Mouse (Mus musculus) urinary bladder, postnatal 36 days (tissue): ENCODE data around the gene Map4.

Experiments
- DNase-seq, 2 experiments: peaks; one replicate each; pipeline ENCODE4 v3.0.0; 2022; ENCODE audit warnings: low spot score in 2 of 2, mixed read lengths in 1 of 2

Gene Map4

GRCm38 (mm10) chr9:109997441-109997840 is 66.2 kb downstream of the Map4 start:
- no peak for DNase-seq

DNA sequence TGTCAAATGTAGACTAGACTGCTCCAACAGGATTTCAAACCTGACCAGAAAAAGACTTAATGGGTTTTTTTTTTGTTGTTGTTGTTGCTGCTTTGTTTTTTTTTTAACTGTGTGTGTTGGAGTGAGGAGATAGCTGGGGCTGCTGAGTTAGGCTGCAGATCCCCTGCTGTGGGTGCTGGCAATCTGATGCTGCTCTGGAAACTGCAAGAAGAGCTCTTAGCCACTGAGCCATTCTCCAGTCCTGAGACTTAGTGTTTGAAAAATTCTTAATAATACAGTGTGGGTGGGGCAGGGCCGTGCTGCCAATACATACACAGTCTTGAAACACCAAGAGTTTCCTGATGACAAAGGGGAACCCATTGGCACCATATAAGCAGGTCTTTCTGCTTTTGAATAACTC is 70.7 kb downstream of the Map4 start:
- DNase-seq: no peak

DNA sequence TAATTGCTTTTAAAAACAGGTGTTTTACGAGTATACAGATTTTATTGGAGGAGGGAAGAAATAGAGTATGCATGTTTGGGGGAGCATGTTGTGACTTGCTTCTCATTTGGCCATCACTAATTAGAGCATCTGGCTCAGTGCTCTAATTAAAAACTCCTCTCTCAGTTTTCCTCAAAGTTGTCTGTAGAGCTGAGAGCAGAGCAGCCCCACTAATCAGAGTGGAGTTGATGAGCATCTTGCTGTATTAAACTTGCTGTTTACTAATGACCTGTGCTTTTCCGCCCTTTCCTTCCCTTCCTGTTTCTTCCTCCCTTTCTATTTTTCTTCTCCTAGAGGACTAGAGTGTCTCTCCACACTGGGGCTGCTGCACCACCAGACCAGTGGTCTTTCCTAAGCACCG is 71.2 kb downstream of the Map4 start:
- no peak for DNase-seq

- no peak for DNase-seq
Measured at GRCm38 (mm10) chr9:110019224-110019623, 88.0 kb downstream of the Map4 start.

- DNase-seq: no peak
Measured at GRCm38 (mm10) chr9:110020405-110020804, 89.1 kb downstream of the Map4 start.

- no peak for DNase-seq
Measured at GRCm38 (mm10) chr9:110021463-110021862, 90.2 kb downstream of the Map4 start.

DNA sequence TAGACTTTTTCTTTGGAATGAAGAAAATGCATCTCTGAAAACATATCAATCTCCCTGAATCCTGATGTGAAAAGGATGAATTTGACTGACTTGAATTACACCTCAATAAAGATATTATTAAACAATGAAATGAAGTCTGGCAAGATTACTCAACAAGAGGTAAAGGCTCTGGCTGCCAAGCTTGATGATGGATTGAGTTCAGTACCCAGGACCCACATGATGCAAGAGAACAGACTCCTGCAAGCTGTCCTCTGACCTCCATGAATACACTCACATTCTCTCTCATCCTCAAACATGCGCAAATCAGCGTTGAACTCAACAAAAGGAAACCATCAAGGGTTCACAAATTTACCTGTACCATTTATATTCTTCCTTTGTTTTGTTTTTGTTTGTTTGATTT is 90.9 kb downstream of the Map4 start:
- no peak for DNase-seq

GRCm38 (mm10) chr9:110035091-110035490 is 103.8 kb downstream of the Map4 start:
- no peak for DNase-seq

DNA sequence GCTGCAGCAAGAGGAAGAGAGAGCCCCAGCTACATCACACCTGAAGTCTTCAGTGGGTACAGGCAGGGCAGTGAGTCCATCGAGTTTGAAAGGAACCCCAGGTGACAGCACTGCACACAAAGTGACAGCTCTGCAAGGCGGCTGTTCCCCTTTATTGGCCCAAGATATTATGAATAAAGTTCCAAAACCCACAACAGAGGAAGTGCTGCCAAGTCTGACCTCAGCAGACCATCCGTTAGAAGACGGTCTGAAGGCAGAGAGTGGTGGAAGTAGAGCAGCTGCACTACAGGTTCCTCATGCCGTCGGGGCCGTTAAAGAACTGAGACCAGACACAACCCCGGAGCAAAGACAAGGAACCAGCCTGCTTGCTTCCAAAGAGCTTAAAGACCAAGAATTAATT is 106.6 kb downstream of the Map4 start:
- DNase-seq: no peak

DNA sequence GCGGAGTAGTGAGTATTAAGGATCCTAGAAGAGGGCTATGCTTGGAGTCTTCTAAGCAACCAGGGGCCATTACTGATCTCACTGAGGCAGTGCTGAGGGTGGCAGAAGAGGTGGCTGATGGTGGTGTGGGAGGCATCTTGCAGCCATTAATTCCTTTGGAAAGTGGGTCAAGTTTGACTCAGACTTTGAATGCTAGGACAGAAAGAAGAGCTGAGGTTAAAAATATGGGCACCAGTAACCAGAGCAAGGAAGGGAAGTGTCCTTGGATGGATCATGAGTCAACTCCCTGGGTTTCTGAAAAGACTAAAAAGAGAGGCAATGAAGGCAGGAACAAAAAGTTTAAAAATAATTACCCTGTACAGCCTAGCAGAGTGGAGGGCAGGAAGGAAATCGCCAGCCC is 107.2 kb downstream of the Map4 start:
- no peak for DNase-seq

DNA sequence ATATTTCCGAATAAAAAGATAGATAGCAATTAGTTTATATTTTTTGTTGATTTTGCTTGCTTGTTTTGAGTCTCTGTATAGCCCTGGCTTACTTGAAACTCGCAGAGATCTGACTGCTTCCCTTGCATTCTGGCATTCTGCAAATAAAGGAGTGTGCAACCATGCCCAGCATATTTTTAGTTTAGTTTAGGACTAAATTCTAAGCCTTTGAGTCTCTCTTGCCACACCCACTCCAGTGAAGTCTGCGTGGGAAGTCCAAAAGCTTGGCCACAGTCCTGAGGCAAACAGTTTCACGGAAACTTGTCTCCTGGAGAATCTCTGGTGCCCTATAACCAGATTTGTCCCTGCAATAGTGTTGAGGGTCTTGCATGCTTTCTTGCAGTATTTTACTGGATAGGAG is 113.1 kb downstream of the Map4 start:
- no peak for DNase-seq

GRCm38 (mm10) chr9:110045763-110046377 is 114.6 kb downstream of the Map4 start:
- DNase-seq: peak in 1 of 2 experiments; percentile 11

- DNase-seq: no peak
Measured at GRCm38 (mm10) chr9:110047260-110047659, 116.0 kb downstream of the Map4 start.

- DNase-seq: no peak
Measured at GRCm38 (mm10) chr9:110047857-110048256, 116.6 kb downstream of the Map4 start.

GRCm38 (mm10) chr9:110051184-110051583 is 119.9 kb downstream of the Map4 start:
- DNase-seq: no peak

GRCm38 (mm10) chr9:110051869-110052661 is 120.8 kb downstream of the Map4 start:
- DNase-seq: no peak

DNA sequence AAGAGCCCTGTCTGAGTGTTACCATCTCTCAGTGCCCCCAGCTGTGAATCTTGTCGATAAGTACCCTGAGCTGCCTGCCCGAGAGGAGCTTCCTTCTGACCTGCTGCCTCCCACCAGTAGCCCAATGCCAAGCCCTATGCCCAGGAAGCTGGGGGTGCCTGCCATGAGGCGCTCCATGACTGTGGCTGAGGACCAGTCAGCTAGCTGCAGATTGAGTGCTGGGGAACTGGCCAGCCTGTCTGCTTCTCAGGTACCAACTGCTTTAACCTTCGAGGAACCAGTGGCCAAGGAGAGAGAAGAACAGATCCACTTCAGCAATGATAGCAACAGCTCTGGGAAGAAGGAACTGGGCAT is 121.7 kb downstream of the Map4 start:
- DNase-seq: no peak

DNA sequence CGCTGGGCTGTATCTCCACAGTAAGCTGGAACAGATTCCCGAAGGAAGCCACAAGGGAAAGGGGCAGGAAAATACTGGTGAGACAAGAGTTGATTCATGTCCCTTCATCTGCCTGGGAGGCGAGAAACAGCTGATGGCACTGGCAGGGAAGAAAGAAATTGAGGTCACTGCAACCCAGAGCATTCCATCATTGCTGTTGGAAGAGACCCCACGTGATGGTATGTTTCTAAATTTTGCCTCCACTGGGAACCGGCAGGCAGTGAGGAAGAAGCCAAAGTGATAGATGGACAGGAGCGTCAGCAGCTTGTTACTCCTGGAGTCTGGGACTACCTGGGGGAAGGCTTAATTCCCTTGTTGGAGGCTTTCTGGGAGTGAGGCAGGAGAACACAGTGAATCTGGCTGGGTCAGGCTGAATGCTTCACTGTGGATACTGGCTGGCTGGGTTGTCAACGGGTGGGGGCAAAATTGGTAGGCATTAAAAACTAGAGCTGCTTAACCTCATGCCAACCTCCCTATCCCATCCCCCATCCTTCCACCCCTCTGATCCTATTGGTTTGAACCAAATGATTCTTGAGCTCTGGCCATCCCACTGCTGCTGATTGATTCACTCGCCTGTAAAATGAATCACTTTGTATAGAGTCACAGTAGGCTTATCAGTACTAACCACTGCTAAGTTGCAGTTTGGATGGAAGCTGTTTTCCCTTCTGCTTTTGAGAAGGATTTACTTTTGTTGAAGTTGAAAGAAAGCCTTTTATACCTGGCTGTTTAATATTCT is 122.2 kb downstream of the Map4 start:
- no peak for DNase-seq

DNA sequence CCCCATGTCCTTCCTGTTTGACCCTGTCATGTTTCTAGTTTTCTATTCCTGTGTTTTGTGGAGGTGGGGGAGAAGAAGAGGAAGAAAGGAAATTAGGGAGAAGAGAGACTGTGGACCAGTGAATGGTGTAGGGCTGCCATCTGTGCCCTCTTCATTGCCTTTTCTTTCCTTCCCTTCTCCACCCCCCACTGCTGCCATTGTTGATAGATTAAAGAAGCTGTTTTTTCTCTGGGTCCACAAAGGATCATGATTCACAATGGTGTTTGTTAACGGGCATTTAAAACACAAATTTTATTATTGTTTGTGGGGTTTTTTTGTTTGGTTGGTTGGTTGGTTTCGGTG is 122.8 kb downstream of the Map4 start:
- no peak for DNase-seq

GRCm38 (mm10) chr9:110054781-110055180 is 123.5 kb downstream of the Map4 start:
- no peak for DNase-seq

DNA sequence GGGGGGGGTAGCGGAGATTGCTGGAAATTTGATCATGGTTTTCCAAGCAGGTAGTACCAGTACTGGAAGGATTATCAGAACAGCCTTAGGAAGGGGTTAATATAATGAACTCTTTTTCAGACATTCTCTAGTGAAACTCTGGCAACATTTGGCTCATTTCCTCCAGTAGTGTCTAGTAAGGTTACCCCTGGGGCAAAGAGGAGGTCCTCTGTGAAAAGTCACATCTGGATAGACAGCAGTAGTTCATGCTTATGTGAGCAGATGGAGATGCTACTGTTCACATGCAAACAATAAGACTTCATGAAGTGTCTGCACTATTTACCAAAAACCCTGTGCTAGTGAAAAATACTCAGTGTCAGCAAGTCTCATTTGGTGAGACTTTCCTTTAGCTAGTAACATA is 125.9 kb downstream of the Map4 start:
- no peak for DNase-seq

DNA sequence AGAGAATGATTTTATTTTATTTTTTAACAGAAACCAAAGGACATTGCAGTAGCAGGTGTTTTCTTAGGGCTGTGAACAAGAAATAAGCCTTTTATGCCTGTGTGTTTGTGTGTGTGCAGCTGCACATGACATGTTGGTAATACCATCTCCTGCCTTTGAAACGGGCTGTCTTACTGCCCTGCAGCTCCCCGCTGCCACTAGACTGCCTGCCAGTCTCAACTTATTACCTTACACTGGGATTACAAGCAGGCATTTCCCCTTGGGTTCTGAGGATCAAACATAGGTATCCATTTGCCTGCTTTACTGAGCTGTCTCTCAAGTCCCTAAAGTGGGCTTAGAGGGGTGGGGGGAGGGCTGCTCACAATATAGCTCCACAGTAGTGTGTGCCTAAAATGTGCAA is 129.5 kb downstream of the Map4 start:
- no peak for DNase-seq

DNA sequence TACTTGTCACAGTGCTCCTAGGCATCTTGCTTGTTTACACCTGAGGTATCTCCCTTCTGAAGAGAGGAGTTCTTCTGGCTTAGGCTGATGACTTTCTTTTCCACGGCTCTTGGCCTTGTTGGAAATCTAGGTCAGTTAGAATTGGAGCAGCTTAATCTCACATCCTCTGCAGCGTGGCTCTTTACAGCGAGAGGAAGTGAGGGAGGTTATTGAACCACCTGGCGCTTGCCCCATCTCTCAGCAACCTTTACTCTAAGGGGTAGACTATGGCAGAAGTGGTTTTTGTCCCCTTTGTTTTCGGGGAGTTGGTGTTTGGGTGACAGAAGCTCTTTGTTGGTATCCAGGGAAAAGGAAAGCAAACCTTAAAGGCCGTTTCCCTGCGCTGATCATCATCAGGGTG is 131.1 kb downstream of the Map4 start:
- no peak for DNase-seq
